Mouse (Mus musculus) lung, embryonic 16.5 days (tissue): Measurements from ENCODE around the gene Fxyd6. TPM values are rescaled to one million over a fixed set of nuclear protein-coding genes. Genes with fewer than 3 reads are reported as not detected.
A peak's percentile ranks its signal among the peaks of the same experiment; 100 is the strongest.

Experiments used
- ATAC-seq: fragments of 200-750 bp; cut with Nextera tagmentation; 2 replicates; pipeline ENCODE4 v1.8.0; 2017; ENCODE audit warnings: low read depth, mild to moderate bottlenecking, moderate library complexity
- H3K27ac ChIP-seq: fragments of 300-500 bp; sonication (generic); 2 replicates; pipeline ENCODE4 v1.5.1; 2014; ENCODE audit warnings: mild to moderate bottlenecking, control low read depth, low read length
- H3K27me3 ChIP-seq: fragments of 300-500 bp; sonication (generic); 2 replicates; pipeline ENCODE4 v1.6.1; 2014; ENCODE audit warnings: low read depth, low read length, mixed read lengths; ENCODE audit not compliant: control insufficient read depth, insufficient read depth
- H3K36me3 ChIP-seq: fragments of 300-500 bp; sonication (generic); 2 replicates; pipeline ENCODE4 v1.6.1; 2014; ENCODE audit warnings: low read length; ENCODE audit not compliant: control insufficient read depth, insufficient read depth
- H3K4me1 ChIP-seq: fragments of 300-500 bp; sonication (generic); replicated peaks from 2 replicates; pipeline ENCODE4 v1.6.1; 2014; ENCODE audit warnings: low read length, mixed read lengths; ENCODE audit not compliant: control insufficient read depth, insufficient read depth
- H3K4me2 ChIP-seq: fragments of 300-500 bp; sonication (generic); 2 replicates; pipeline ENCODE4 v1.6.1; 2014; ENCODE audit warnings: low read depth, low read length, control low read depth
- H3K4me3 ChIP-seq: fragments of 300-500 bp; sonication (generic); 2 replicates; pipeline ENCODE4 v1.5.1; 2014; ENCODE audit warnings: mild to moderate bottlenecking, low read length, control low read depth
- H3K9ac ChIP-seq: fragments of 300-500 bp; sonication (generic); 2 replicates; pipeline ENCODE4 v1.6.1; 2014; ENCODE audit warnings: low read length, control low read depth
- H3K9me3 ChIP-seq: fragments of 300-500 bp; sonication (generic); 2 replicates; pipeline ENCODE4 v1.6.1; 2016; ENCODE audit warnings: low read length; ENCODE audit not compliant: control insufficient read depth
- WGBS: fragments of 180-500 bp; shearing (Covaris S2); extraction: QIAGEN DNeasy Blood & Tissue Kit; methylation state at CpG from one replicate; pipeline ENCODE4 v1.1.7; 2014; 5-methylcytosine and 5-hydroxymethylcytosine counted together
- polyA plus RNA-seq: library from polyadenylated mRNA; unstranded; fragments of >200 nt; fragmentation: Nextera tagmentation; extraction: Ambion mirVana; gene quantifications from 2 replicates; pipeline ENCODE4 v1.2.1, GENCODE M21; 2015

Gene Fxyd6
- polyA plus RNA-seq, 1 experiment from 2014 or later, result 36.5 TPM

- no peak for ATAC-seq
- H3K9ac ChIP-seq, result no peak overlapping the region
- H3K9me3 ChIP-seq, result no peaks in the 10 kb centered on the region
- peak overlapping the region; percentile 55 for H3K4me2 ChIP-seq
- H3K4me1 ChIP-seq, result peaks cover 5% of the 10 kb centered on the region
- peaks cover 49% of the 10 kb centered on the region for H3K27me3 ChIP-seq
- no peak overlapping the region for H3K27ac ChIP-seq
- WGBS, result 2% methylated on average over 54 of the region's 54 CpGs
- H3K4me3 ChIP-seq, result peak overlapping the region; percentile 39
- no peaks in the 10 kb centered on the region for H3K36me3 ChIP-seq
Measured at GRCm38 (mm10) chr9:45429951-45430697, 60.1 kb downstream of the Fxyd6 start.

- Histone ChIP-seq H3K4me3 (peak overlapping the region; percentile 39), H3K27ac (no peak overlapping the region), H3K4me1 (peaks cover 5% of the 10 kb centered on the region), H3K4me2 (peak overlapping the region; percentile 55), H3K36me3 (no peaks in the 10 kb centered on the region), H3K9me3 (no peaks in the 10 kb centered on the region), H3K27me3 (peaks cover 49% of the 10 kb centered on the region), H3K9ac (no peak overlapping the region)
- 2% methylated on average over 14 of the region's 17 CpGs for WGBS
- no peak for ATAC-seq
Measured at GRCm38 (mm10) chr9:45430698-45430959, 60.6 kb downstream of the Fxyd6 start.

GRCm38 (mm10) chr9:45431150-45431549, 61.2 kb downstream of the Fxyd6 start:
- Histone ChIP-seq H3K9ac (no peak overlapping the region), H3K9me3 (no peaks in the 10 kb centered on the region), H3K4me3 (peak overlapping the region; percentile 39), H3K36me3 (no peaks in the 10 kb centered on the region), H3K4me2 (peak overlapping the region; percentile 55), H3K4me1 (peaks cover 5% of the 10 kb centered on the region), H3K27ac (no peak overlapping the region), H3K27me3 (peaks cover 49% of the 10 kb centered on the region)
- no peak for ATAC-seq
- 5% methylated on average over 24 of the region's 26 CpGs for WGBS

- 73% methylated on average over 12 of the region's 12 CpGs for WGBS
- Histone ChIP-seq H3K36me3 (no peaks in the 10 kb centered on the region), H3K4me2 (no peak overlapping the region), H3K9me3 (no peaks in the 10 kb centered on the region), H3K9ac (no peak overlapping the region), H3K27ac (no peak overlapping the region), H3K27me3 (peaks cover 49% of the 10 kb centered on the region), H3K4me1 (peaks cover 5% of the 10 kb centered on the region), H3K4me3 (no peak overlapping the region)
- ATAC-seq, result no peak
Measured at GRCm38 (mm10) chr9:45432639-45433038, 62.7 kb downstream of the Fxyd6 start.

- no peaks in the 10 kb centered on the region for H3K36me3 ChIP-seq
- H3K4me1 ChIP-seq, result peaks cover 5% of the 10 kb centered on the region
- H3K9ac ChIP-seq, result no peak overlapping the region
- H3K4me2 ChIP-seq, result no peak overlapping the region
- peaks cover 49% of the 10 kb centered on the region for H3K27me3 ChIP-seq
- H3K4me3 ChIP-seq, result no peak overlapping the region
- WGBS, result 78% methylated on average over 9 of the region's 9 CpGs
- H3K27ac ChIP-seq, result no peak overlapping the region
- no peaks in the 10 kb centered on the region for H3K9me3 ChIP-seq
- no peak for ATAC-seq
Measured at GRCm38 (mm10) chr9:45433119-45433518, 63.1 kb downstream of the Fxyd6 start.

- Histone ChIP-seq H3K27me3 (peaks cover 42% of the 10 kb centered on the region), H3K9me3 (no peaks in the 10 kb centered on the region), H3K4me3 (no peak overlapping the region), H3K4me2 (no peak overlapping the region), H3K9ac (no peak overlapping the region), H3K4me1 (peaks cover 5% of the 10 kb centered on the region), H3K27ac (no peak overlapping the region), H3K36me3 (no peaks in the 10 kb centered on the region)
- ATAC-seq, result no peak
- WGBS, result 78% methylated on average over 2 of the region's 2 CpGs
Measured at GRCm38 (mm10) chr9:45434171-45434570, 64.2 kb downstream of the Fxyd6 start.

- Histone ChIP-seq H3K4me1 (no peaks in the 10 kb centered on the region), H3K27ac (no peak overlapping the region), H3K9ac (no peak overlapping the region), H3K27me3 (no peaks in the 10 kb centered on the region), H3K4me3 (no peak overlapping the region), H3K9me3 (no peaks in the 10 kb centered on the region), H3K36me3 (no peaks in the 10 kb centered on the region), H3K4me2 (no peak overlapping the region)
- 49% methylated on average over 4 of the region's 4 CpGs for WGBS
- ATAC-seq, result no peak
Measured at GRCm38 (mm10) chr9:45439025-45439424, 69.0 kb downstream of the Fxyd6 start.

GRCm38 (mm10) chr9:45440083-45440784, 70.2 kb downstream of the Fxyd6 start:
- H3K36me3 ChIP-seq, result no peaks in the 10 kb centered on the region
- no peak overlapping the region for H3K9ac ChIP-seq
- ATAC-seq, result no peak
- WGBS, result 59% methylated on average over 16 of the region's 16 CpGs
- no peaks in the 10 kb centered on the region for H3K27me3 ChIP-seq
- H3K9me3 ChIP-seq, result no peaks in the 10 kb centered on the region
- no peaks in the 10 kb centered on the region for H3K4me1 ChIP-seq
- H3K4me3 ChIP-seq, result no peak overlapping the region
- H3K4me2 ChIP-seq, result no peak overlapping the region
- no peak overlapping the region for H3K27ac ChIP-seq

- no peak overlapping the region for H3K4me2 ChIP-seq
- H3K9me3 ChIP-seq, result no peaks in the 10 kb centered on the region
- 65% methylated on average over 5 of the region's 5 CpGs for WGBS
- H3K27ac ChIP-seq, result no peak overlapping the region
- no peak overlapping the region for H3K9ac ChIP-seq
- ATAC-seq, result no peak
- no peaks in the 10 kb centered on the region for H3K4me1 ChIP-seq
- H3K4me3 ChIP-seq, result no peak overlapping the region
- no peaks in the 10 kb centered on the region for H3K36me3 ChIP-seq
- H3K27me3 ChIP-seq, result no peaks in the 10 kb centered on the region
Measured at GRCm38 (mm10) chr9:45444251-45444798, 74.3 kb downstream of the Fxyd6 start.
